Mouse (Mus musculus): Measurements from ENCODE around the gene Hoxc5.
A peak's percentile ranks its signal among the peaks of the same experiment; 100 is the strongest.

Gene Hoxc5

GRCm38 (mm10) chr15:102967511-102968397 is 511 bp downstream of the Hoxc5 start:
- no peak for DNase-seq (ENCODE audit: low spot score in 2 of 2)

DNA sequence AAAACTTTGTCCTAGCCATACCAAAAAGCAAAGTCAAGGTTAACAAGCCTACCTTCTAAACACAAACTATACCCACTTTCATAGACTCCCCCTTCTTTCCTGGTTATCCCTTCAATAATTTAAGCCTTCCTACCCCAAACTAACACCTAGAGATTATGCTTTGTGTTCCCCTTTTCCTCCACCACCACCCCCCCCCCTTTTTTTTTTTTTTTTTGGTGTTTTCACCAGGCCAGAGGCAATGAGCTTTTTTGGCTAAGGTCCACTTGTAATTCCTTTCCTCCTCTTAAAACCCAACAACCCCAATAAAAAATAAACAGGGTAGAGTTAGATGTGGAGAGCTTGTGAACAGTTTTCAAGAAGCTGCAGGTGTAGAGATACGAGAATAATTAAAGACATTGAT is 2.1 kb downstream of the Hoxc5 start:
- DNase-seq (ENCODE audit: low spot score in 2 of 2): no peak

GRCm38 (mm10) chr15:102970740-102971139 is 3.5 kb downstream of the Hoxc5 start:
- DNase-seq (ENCODE audit: low spot score in 2 of 2): no peak

- no peak for DNase-seq (ENCODE audit: low spot score in 2 of 2)
These were observed 5.0 kb downstream of the Hoxc5 start for GRCm38 (mm10) chr15:102972254-102972653.

DNA sequence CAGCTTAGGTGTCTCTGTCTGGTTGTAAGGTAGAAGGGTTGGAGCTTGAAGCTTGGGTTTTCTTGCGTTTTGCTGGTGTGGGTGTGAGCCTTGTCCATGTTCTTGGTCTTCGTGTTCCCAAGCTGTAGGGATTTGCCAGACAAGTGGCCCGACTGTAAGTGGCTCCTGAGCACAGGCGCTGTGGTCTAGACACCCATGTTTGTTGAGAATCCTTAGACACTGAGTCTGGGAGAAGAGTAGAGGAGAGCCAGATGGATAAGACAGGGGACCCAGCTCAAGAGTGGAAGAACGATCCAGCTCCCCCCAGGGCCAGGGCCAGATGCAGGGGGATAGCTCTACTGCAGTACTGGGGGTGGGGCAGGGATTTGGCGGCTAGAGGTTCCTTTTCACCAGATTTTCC is 5.5 kb downstream of the Hoxc5 start:
- DNase-seq (ENCODE audit: low spot score in 2 of 2): no peak

DNA sequence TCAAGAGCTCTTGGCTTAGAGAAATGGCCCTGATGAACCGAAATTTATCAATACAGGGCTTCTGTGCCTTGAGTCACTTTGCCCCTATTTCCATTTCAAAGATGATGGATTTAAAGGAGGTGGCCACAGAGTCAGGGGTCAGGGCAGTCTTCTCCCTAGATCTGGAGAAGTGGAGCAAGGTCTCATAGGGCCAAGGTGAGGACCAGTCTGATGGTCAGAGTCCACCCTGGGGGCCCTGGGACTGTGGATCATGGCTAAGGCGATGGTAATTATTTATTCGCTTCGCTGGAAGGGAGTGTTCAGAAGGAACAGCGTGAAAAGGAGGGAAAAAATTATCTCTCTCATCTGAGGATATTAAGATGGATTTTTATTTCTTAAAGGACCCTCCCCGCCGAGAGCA is 7.8 kb downstream of the Hoxc5 start:
- DNase-seq (ENCODE audit: low spot score in 2 of 2): no peak

DNA sequence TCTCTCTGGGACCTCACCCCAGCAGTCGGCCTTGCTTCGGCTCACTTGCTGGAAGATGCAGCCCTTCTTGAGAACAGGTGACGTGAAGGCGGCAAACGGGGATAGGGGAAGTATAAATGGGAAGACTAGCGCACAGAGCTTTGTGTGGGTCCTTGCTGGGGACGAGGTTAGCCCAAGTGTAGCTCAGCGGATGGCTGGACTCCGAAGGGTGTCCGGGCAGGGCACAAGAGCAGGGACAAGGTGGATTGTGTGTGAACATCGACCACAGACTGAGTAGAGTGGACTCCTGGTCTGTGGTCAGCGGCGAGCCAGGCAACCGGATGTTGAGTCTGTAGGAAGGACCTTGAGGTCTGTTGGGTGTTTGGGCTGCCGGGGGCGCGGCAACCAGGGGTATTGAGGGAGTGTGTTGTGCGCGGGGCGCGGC is 8.5 kb downstream of the Hoxc5 start:
- no peak for DNase-seq (ENCODE audit: low spot score in 2 of 2)

GRCm38 (mm10) chr15:102976171-102976570 is 8.9 kb downstream of the Hoxc5 start, which contains the start of gene Hoxc9:
Gene Hoxc9 (plus strand): TSS chr15:102976439.
- no peak for DNase-seq (ENCODE audit: low spot score in 2 of 2)

DNA sequence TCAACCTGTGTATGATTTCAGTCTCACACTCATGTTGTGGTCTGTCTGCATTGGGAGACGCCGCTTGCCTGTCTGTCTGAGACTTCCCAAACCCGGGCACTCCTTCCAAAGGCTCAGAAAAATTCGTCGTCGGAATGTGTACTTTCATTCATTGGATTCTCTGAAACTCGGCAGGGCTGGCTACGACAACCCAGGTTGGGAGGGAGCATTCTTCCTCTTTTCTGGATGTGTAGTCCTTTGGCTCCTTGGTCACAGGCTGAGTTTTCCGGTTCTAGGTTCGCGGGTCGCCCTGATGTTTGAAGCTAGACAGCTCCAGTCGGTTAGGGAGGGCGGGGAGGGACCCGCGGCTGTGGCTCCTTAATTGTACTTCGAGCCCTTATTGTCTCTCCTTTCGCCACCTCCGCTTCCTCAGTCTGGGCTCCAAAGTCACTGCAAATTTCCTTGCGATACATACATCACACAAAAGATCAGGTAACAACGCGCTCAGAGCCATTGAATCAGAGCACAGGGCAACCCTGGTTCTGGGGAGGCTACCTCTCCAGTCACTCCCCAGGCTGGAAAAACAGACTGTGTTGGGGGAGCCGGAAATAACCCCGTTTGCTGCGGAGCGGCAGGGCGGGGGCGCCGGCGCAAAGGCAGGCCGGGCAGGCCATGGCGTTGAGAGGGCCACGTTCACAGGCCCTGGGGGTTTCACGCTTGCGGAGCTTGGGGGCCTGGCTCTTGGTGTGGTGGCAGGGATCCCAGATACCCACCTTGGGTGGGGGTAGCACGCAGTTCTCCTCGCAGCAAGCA is 9.6 kb downstream of the Hoxc5 start:
- no peak for DNase-seq (ENCODE audit: low spot score in 2 of 2)

DNA sequence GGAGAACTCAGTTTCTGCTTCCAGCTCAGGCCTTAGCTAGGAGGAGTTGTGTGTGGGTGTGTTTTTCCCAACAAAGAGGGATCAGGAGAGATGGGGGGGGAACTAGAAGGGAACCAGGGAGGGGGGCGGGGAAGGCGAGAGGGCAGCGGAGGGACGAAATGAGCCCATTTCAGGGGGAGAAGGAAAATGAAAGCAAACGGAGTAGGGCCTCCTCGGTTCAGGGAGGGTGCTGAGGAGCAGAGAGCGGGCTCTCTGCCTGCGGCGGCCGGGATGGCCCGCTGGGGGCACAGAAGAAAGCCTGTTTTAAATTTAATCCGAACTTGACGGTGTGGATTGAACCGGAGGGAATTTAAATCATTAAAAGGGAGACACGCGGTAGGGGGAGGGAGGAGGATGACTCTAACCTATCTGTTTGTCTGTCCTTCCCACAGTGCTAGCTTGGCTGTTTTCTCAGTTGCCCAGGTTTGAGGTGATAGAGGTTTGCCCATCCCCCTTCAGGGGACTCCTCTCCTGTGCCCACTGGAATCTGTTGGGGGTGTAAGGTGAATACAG is 10.3 kb downstream of the Hoxc5 start:
- no peak for DNase-seq (ENCODE audit: low spot score in 2 of 2)

DNA sequence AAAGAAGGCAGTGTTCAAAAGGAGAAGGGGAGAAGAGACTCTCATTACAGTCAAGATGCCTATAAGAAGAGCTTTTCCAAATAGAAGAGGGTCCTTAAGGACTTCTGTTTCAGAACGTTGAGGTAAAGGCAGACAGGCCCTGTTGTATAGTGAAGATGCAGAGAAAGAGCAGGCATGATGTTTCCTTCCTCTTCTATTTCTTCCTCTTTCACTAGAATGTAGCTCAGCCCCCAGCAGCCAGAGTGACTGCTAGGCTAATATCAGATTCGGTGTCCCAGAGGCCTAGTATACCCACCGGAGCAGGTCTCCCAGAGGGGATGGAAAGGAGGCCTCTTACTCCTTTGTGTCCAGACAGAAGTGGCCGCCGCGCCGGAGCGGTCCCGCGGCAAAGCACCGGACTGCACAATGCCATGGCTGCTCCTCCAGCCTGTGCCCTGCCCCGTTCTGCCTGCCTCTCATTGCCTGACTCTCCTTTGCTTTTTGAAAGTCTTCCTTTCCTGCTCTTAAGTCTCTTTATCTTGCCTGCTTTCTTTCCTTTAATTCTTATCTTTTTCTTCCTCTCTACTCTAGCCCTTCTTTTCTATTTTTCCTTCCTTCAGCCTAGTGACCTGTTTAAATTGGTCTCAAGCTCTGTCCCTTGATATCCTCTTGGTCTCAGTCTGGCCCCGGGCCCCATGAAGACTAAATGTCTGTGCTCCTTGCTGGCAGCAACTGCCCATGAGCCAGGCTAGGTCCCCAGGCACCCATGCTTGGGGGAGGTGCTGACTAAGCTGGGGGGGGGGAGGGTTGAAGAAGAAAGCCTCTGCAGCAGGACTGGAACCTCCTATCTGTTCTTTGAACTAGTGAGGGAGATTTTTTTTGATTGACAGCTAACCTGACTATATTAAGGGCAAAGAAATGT is 11.6 kb downstream of the Hoxc5 start:
- DNase-seq (ENCODE audit: low spot score in 2 of 2): no peak

GRCm38 (mm10) chr15:102979936-102980335 is 12.7 kb downstream of the Hoxc5 start:
- no peak for DNase-seq (ENCODE audit: low spot score in 2 of 2)

DNA sequence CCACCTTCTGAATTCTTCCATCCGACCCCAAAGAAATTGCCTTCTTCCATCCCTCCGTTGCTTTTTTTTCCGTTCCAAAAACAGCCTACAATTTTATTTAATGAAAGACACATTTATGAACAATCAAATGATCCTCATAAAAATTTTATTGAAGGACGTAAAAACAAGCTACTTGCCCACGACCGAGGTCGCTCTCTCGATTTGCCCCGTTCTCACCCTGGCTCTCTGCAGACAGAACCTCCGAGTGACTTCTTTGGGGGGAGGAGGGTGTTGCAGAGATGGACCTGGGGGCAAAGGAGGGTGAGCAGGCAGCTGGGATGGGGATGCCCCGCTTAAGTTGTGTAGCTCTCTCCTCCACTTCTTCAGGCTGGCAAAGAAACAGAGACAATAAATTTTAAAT is 13.1 kb downstream of the Hoxc5 start:
- DNase-seq (ENCODE audit: low spot score in 2 of 2): no peak

- DNase-seq (ENCODE audit: low spot score in 2 of 2): no peak
These were observed 13.7 kb downstream of the Hoxc5 start for GRCm38 (mm10) chr15:102980912-102981311.

- DNase-seq (ENCODE audit: low spot score in 2 of 2): no peak
These were observed 14.4 kb downstream of the Hoxc5 start for GRCm38 (mm10) chr15:102981379-102982288.

DNA sequence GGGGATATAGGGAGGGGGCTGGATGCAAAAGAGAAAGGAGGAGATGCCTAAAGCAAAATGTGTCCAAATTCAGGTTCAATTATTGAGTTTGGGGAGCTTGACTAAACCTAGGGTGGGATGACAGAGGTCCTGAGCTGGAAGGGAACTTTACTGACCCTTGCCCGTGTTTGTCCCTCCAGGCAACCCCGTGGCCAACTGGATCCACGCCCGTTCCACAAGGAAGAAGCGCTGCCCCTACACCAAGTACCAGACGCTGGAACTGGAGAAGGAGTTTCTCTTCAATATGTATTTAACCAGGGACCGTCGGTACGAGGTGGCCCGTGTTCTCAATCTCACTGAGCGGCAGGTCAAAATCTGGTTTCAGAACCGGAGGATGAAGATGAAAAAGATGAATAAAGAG is 16.5 kb downstream of the Hoxc5 start:
- DNase-seq (ENCODE audit: low spot score in 2 of 2): no peak

DNA sequence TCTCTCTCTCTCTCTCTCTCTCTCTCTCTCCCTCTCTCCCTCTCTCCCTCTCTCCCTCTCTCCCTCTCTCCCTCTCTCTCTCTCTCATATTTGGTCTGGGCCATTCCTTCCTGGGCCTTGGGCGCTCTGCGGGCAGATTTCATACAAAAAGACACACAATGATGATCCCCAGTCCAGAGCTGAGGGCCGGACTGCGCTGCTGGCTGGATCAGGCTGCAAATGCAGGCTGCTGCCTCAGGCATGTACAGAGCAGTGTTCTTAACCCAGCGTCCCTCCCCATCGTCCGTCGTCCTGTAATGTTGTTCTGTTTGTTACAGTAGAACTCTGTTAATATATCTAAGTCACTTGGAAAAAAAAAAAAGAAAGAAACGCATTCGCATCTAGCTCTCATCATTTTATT is 17.3 kb downstream of the Hoxc5 start:
- no peak for DNase-seq (ENCODE audit: low spot score in 2 of 2)

- no peak for DNase-seq (ENCODE audit: low spot score in 2 of 2)
These were observed 17.7 kb downstream of the Hoxc5 start for GRCm38 (mm10) chr15:102984925-102985324.

GRCm38 (mm10) chr15:102987124-102987833 is 20.0 kb downstream of the Hoxc5 start:
- peak; percentile 81 to 93 for DNase-seq (ENCODE audit: low spot score in 2 of 2)

GRCm38 (mm10) chr15:102988078-102988477 is 20.8 kb downstream of the Hoxc5 start:
- no peak for DNase-seq (ENCODE audit: low spot score in 2 of 2)
